Mouse (Mus musculus): ENCODE measurements around the gene Mrtfa.

DNA sequence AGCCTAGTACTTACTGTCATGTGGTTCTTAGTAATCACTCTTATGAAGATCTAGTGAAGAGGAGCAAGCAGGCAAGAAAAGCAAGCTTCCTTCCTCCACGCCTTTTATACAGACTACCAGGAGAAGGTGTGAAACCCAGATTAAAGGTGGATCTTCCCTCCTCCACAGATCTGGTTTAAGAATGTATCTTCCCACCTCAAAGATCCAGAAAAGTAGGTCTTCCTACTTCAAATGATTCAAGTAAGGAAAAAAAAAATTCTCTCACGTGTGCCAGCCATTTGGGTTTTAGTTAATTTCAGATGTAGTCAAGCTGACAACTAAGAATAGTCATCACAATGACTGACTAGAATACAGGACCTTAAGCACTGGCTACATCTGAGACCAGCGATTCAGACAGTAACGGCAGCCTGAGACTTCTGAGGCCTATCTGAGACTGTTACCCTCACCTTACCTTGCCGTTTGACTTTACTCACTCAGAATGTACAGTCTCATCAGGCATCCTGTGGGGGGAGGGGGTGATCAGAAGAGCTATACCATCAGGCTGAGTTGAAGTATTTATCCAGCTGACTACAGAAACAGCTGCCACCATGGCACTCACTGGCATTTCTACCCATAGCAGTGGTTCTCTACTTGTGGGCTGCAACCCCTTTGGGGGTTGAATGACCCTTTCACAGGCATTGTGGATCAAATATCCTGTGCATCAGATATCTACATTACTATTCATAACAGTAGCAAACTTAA, 121.7 kb downstream of the Mrtfa start:
- no peak for TF ChIP-seq CTCF (IDR thresholded peaks at IDR 0.05; ENCODE audit: low read depth)
- no peak for TF ChIP-seq EP300 (IDR thresholded peaks at IDR 0.05; ENCODE audit: low read depth)

Measured in liver, embryonic 14.5 days (tissue).